Mouse (Mus musculus): ENCODE data around the gene Olfr1164.

Olfr1164 gene

GRCm38 (mm10) chr2:88093866-88094265, at the start of gene Olfr1164:
Olfr1164 (minus strand) TSS chr2:88093966.
- DNase-seq (ENCODE audit: low spot score): no peak

GRCm38 (mm10) chr2:88128172-88128571, 34.4 kb upstream of the Olfr1164 start, which contains the start of gene Olfr1166:
Olfr1166 (minus strand) TSS chr2:88128272.
- no peak for DNase-seq (ENCODE audit: low spot score)

- DNase-seq (ENCODE audit: low spot score): no peak
These were observed 22.0 kb downstream of the Olfr1164 start, which contains the start of gene Olfr1163 for GRCm38 (mm10) chr2:88071730-88072129. Olfr1163 (minus strand) TSS chr2:88071830.

GRCm38 (mm10) chr2:88063587-88063986, 30.2 kb downstream of the Olfr1164 start:
- no peak for DNase-seq (ENCODE audit: low spot score)

- no peak for DNase-seq (ENCODE audit: low spot score)
These were observed 42.7 kb downstream of the Olfr1164 start, which contains the start of gene Olfr1162 for GRCm38 (mm10) chr2:88051029-88051428. Olfr1162 (minus strand) TSS chr2:88051129.

All from layer of hippocampus, adult 11-12 months (tissue).